Mouse (Mus musculus) thymus, adult 2 months (tissue): ENCODE measurements around the gene Comp. TPM values are rescaled to one million over a fixed set of nuclear protein-coding genes. Genes with fewer than 3 reads are reported as not detected.
A peak's percentile ranks its signal among the peaks of the same experiment; 100 is the strongest.

ENCODE experiments used
- DNase-seq: peaks from one replicate; pipeline ENCODE4 v3.0.0; 2021
- H3K27ac ChIP-seq: fragments of 200-500 bp; 2 replicates; pipeline ENCODE4 v1.5.1; 2012; ENCODE audit warnings: low read length, control low read depth; ENCODE audit not compliant: control insufficient read depth, insufficient read depth
- H3K27me3 ChIP-seq: fragments of 200-500 bp; 2 replicates; pipeline ENCODE4 v1.6.1; 2012; ENCODE audit warnings: mild to moderate bottlenecking, low read length, moderate library complexity, mixed read lengths; ENCODE audit not compliant: control insufficient read depth, insufficient read depth
- H3K36me3 ChIP-seq: fragments of 200-500 bp; 2 replicates; pipeline ENCODE4 v1.6.1; 2012; ENCODE audit warnings: mild to moderate bottlenecking, low read length, moderate library complexity; ENCODE audit not compliant: control insufficient read depth, insufficient read depth
- H3K4me1 ChIP-seq: fragments of 200-500 bp; replicated peaks from 2 replicates; pipeline ENCODE4 v1.6.1; 2012; ENCODE audit warnings: low read length; ENCODE audit not compliant: control insufficient read depth, insufficient read depth
- H3K4me3 ChIP-seq: fragments of 200-500 bp; 2 replicates; pipeline ENCODE4 v1.5.1; 2012; ENCODE audit warnings: mild to moderate bottlenecking, low read length, control low read depth, moderate library complexity; ENCODE audit not compliant: control insufficient read depth, insufficient read depth
- CTCF ChIP-seq: fragments of 200-500 bp; IDR thresholded peaks from 2 replicates; pipeline ENCODE4 v1.5.1; 2012; ENCODE audit warnings: mild to moderate bottlenecking, control low read depth, low read length, moderate library complexity, borderline replicate concordance; ENCODE audit not compliant: control insufficient read depth, poor library complexity, insufficient read depth; ENCODE audit errors: extremely low read depth
- POLR2A ChIP-seq: fragments of 200-500 bp; IDR thresholded peaks from 2 replicates; pipeline ENCODE4 v1.6.1; 2012; ENCODE audit warnings: mild to moderate bottlenecking, low read length, control low read depth, moderate library complexity; ENCODE audit not compliant: control insufficient read depth, poor library complexity, insufficient read depth; ENCODE audit errors: extremely low read depth
- WGBS: fragments of 180-500 bp; shearing (Covaris S2); methylation state at CpG from one replicate; pipeline ENCODE4 v1.1.7; 2018; 5-methylcytosine and 5-hydroxymethylcytosine counted together
- polyA plus RNA-seq: library from polyadenylated mRNA; depleted of rRNA; stranded (reverse); fragments of >200 nt; gene quantifications from 2 replicates; pipeline ENCODE4 v1.2.3, GENCODE M21; 2012

Gene Comp
- polyA plus RNA-seq, 1 experiment: 4.7 TPM

- 98% methylated on average over 7 of the region's 7 CpGs for WGBS
- TF ChIP-seq CTCF (no peak), POLR2A (no peak)
- Histone ChIP-seq H3K27ac (no peak overlapping the region), H3K4me3 (no peak overlapping the region), H3K4me1 (peaks cover 18% of the 10 kb centered on the region), H3K36me3 (no peaks in the 10 kb centered on the region), H3K27me3 (peaks cover 28% of the 10 kb centered on the region)
- DNase-seq: no peak
Measured at GRCm38 (mm10) chr8:70370476-70370875, 2.9 kb upstream of the Comp start.

- TF ChIP-seq POLR2A (no peak), CTCF (no peak)
Measured at GRCm38 (mm10) chr8:70371951-70372350, 1.4 kb upstream of the Comp start.

DNA sequence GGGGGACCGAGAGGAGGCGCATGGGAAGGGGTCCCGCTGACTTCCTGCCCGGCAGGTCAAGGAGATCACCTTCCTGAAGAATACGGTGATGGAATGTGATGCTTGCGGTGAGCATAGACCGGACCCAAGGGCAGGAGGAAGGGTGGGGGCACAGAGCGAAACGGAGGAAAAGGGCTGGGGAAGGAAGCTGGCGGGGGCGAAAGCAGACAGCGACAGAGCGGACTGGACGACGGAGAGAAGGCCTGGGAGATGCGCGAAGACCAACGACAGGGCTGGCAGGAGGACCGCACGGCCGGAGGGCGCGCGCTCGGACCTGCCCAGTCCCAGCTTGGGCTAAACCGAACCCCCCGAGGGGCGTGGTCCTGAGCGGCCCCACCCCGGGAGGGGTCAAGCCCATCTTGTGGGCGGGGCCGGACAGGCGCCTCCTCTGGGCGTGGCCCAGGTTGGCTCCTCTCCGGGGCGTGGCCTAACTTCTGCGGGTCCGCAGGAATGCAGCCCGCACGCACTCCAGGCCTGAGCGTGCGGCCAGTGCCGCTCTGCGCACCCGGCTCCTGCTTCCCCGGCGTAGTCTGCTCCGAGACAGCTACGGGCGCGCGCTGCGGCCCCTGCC is 1.1 kb downstream of the Comp start:
- no peaks in the 10 kb centered on the region for H3K36me3 ChIP-seq
- DNase-seq: peak; percentile 34
- peaks cover 30% of the 10 kb centered on the region for H3K4me1 ChIP-seq
- TF ChIP-seq CTCF: no peak
- no peak for TF ChIP-seq POLR2A
- WGBS: 2% methylated on average over 53 of the region's 53 CpGs
- H3K27me3 ChIP-seq: peaks cover 45% of the 10 kb centered on the region
- H3K27ac ChIP-seq: no peak overlapping the region
- H3K4me3 ChIP-seq: peak overlapping the region; percentile 27

More at GRCm38 (mm10) chr8:70371951-70372350, 1.4 kb upstream of the Comp start:
- WGBS: 84% methylated on average over 6 of the region's 6 CpGs
- peaks cover 43% of the 10 kb centered on the region for H3K27me3 ChIP-seq
- no peak overlapping the region for H3K27ac ChIP-seq
- H3K36me3 ChIP-seq: no peaks in the 10 kb centered on the region
- no peak overlapping the region for H3K4me3 ChIP-seq
- no peak for DNase-seq
- H3K4me1 ChIP-seq: peaks cover 30% of the 10 kb centered on the region

- DNase-seq: no peak
- H3K36me3 ChIP-seq: no peaks in the 10 kb centered on the region
- no peak overlapping the region for H3K4me3 ChIP-seq
- TF ChIP-seq CTCF: no peak
- no peak for TF ChIP-seq POLR2A
- H3K27me3 ChIP-seq: peaks cover 45% of the 10 kb centered on the region
- H3K27ac ChIP-seq: no peak overlapping the region
- 5% methylated on average over 35 of the region's 35 CpGs for WGBS
- peaks cover 30% of the 10 kb centered on the region for H3K4me1 ChIP-seq
Measured at GRCm38 (mm10) chr8:70375212-70375859, 2.0 kb downstream of the Comp start.

DNA sequence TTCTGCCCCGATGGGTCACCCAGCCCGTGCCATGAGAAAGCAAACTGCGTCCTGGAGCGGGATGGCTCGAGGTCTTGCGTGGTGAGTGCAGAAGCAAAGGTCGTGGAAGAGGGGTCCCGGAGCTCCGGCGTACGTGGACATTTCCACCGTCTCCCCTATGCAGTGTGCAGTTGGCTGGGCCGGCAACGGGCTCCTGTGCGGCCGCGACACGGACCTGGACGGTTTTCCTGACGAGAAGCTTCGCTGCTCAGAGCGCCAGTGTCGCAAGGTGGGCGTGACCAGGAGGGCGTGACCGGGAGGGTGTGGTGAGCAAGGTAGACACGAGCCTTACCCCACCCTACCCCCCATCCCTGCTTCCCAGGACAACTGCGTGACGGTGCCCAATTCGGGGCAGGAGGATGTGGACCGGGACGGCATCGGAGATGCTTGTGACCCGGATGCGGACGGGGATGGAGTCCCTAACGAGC is 3.0 kb downstream of the Comp start:
- TF ChIP-seq POLR2A (no peak), CTCF (no peak)
- DNase-seq: no peak
- H3K27ac ChIP-seq: no peak overlapping the region
- H3K36me3 ChIP-seq: no peaks in the 10 kb centered on the region
- WGBS: 10% methylated on average over 37 of the region's 37 CpGs
- peaks cover 45% of the 10 kb centered on the region for H3K27me3 ChIP-seq
- H3K4me1 ChIP-seq: peaks cover 30% of the 10 kb centered on the region
- H3K4me3 ChIP-seq: no peak overlapping the region

DNA sequence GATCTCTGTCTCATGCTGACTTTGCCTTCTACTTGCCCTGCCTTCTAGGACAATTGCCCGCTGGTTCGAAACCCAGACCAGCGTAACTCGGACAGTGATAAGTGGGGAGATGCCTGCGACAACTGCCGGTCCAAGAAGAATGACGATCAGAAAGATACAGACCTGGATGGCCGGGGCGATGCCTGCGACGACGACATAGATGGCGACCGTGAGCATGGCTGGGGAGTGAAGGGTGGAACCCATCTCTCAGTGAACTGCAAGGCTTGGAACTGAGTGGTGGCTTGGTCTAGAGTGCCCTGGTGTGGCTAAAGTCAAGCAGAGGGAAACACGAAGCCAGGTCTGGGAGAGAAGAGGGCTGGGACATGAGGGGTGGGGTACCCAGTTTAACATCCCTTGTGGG is 3.7 kb downstream of the Comp start:
- Histone ChIP-seq H3K4me1 (peaks cover 30% of the 10 kb centered on the region), H3K36me3 (no peaks in the 10 kb centered on the region), H3K27me3 (peaks cover 45% of the 10 kb centered on the region), H3K27ac (no peak overlapping the region), H3K4me3 (no peak overlapping the region)
- TF ChIP-seq CTCF (no peak), POLR2A (no peak)
- WGBS: 20% methylated on average over 15 of the region's 15 CpGs
- DNase-seq: no peak

DNA sequence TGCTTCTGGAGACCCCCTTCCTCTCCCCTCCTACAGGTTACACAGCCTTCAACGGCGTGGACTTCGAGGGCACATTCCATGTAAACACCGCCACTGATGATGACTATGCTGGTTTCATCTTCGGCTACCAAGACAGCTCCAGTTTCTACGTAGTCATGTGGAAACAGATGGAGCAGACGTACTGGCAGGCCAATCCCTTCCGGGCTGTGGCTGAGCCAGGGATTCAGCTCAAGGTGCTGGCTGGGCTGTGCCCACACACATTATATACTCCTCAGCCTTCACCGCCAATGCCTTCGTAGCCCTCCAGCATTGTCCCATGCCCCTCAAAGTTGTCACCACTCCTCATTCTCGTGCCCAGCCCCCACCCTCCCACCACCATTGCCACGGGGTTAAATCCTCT is 6.7 kb downstream of the Comp start:
- no peak overlapping the region for H3K27ac ChIP-seq
- peaks cover 16% of the 10 kb centered on the region for H3K4me1 ChIP-seq
- DNase-seq: no peak
- no peak for TF ChIP-seq POLR2A
- TF ChIP-seq CTCF: no peak
- WGBS: 93% methylated on average over 12 of the region's 12 CpGs
- H3K4me3 ChIP-seq: no peak overlapping the region
- peaks cover 21% of the 10 kb centered on the region for H3K27me3 ChIP-seq
- no peaks in the 10 kb centered on the region for H3K36me3 ChIP-seq
